Mouse (Mus musculus) ES-E14 (cell line): ENCODE measurements at regions not wholly inside any gene's neighbourhood (a gene's known extent, or its start where the extent isn't known, plus 50 kb on each side); places are given as distances from the start of the nearest gene placed in this dataset.

ENCODE experiments used
- DNase-seq: peaks from one replicate; pipeline ENCODE4 v3.0.0-alpha.2; 2013; ENCODE audit warnings: low read depth, low spot score
- H3K27ac ChIP-seq: 2 replicates; pipeline ENCODE4 v1.5.1; 2012; ENCODE audit warnings: low read depth, mild to moderate bottlenecking, low read length, moderate library complexity, mixed read lengths; ENCODE audit not compliant: poor library complexity, insufficient read depth, severe bottlenecking
- H3K36me3 ChIP-seq: 2 replicates; pipeline ENCODE4 v1.6.1; 2012; ENCODE audit warnings: mild to moderate bottlenecking, low read length, moderate library complexity, mixed read lengths; ENCODE audit not compliant: control insufficient read depth, poor library complexity, insufficient read depth, severe bottlenecking
- H3K4me1 ChIP-seq, 2 experiments: fragments of 150-350 bp in 1 of 2; sonication (generic) in 1 of 2; 2 replicates each; pipeline ENCODE4 v1.6.1; 2012; ENCODE audit warnings: low read length in 2 of 2, mild to moderate bottlenecking in 1 of 2, mixed read lengths in 1 of 2; ENCODE audit not compliant: control insufficient read depth in 2 of 2, insufficient read depth in 2 of 2, poor library complexity in 1 of 2
- H3K4me3 ChIP-seq, 2 experiments: fragments of 150-350 bp in 1 of 2; sonication (generic) in 1 of 2; 2 replicates each; pipeline ENCODE4 v1.5.1; 2012; ENCODE audit warnings: low read length in 2 of 2, low read depth in 1 of 2, mild to moderate bottlenecking in 1 of 2, mixed read lengths in 1 of 2; ENCODE audit not compliant: insufficient read depth in 1 of 2, poor library complexity in 1 of 2, severe bottlenecking in 1 of 2
- H3K9ac ChIP-seq: 2 replicates; pipeline ENCODE4 v1.6.1; 2012; ENCODE audit warnings: low read depth, mild to moderate bottlenecking, low read length, mixed read lengths; ENCODE audit not compliant: poor library complexity, insufficient read depth, severe bottlenecking
- H3K9me3 ChIP-seq: fragments of 150-350 bp; sonication (generic); 2 replicates; pipeline ENCODE4 v1.6.1; 2012; ENCODE audit warnings: low read depth, mild to moderate bottlenecking, low read length; ENCODE audit not compliant: control insufficient read depth, insufficient read depth
- CHD2 ChIP-seq: IDR thresholded peaks from 2 replicates; pipeline ENCODE4 v1.6.1; 2014; ENCODE audit warnings: mild to moderate bottlenecking, low read depth, low read length, inconsistent platforms
- HCFC1 ChIP-seq: IDR thresholded peaks from 2 replicates; pipeline ENCODE4 v1.6.1; 2012; ENCODE audit warnings: low read length, inconsistent platforms, borderline replicate concordance; ENCODE audit not compliant: insufficient read depth
- MAFK ChIP-seq: IDR thresholded peaks from 2 replicates; pipeline ENCODE4 v1.6.1; 2014; ENCODE audit warnings: mild to moderate bottlenecking, low read depth, low read length, inconsistent platforms; ENCODE audit not compliant: insufficient read depth
- ZC3H11A ChIP-seq: IDR thresholded peaks from 2 replicates; pipeline ENCODE4 v1.6.1; 2012; ENCODE audit warnings: low read depth, mild to moderate bottlenecking, inconsistent platforms, low read length, borderline replicate concordance
- ZNF384 ChIP-seq: IDR thresholded peaks from 2 replicates; pipeline ENCODE4 v1.6.1; 2012; ENCODE audit warnings: low read depth, low read length, inconsistent platforms
- in situ Hi-C, 2 experiments: fragments of 600-800 bp; cut with MboI; formaldehyde crosslinking; loops; one replicate each; pipeline ENCODE4 v1.15.1; 2025; ENCODE audit warnings: low sequenced_read_pairs in 2 of 2, inconsistent platforms in 1 of 2; ENCODE audit not compliant: unreplicated experiment in 2 of 2

- Histone ChIP-seq H3K27ac (no peak overlapping the region), H3K36me3 (no peaks in the 10 kb centered on the region), H3K4me1 (no peaks in the 10 kb centered on the region), H3K4me3 (no peak overlapping the region), H3K9me3 (no peaks in the 10 kb centered on the region), H3K9ac (no peak overlapping the region)
- in situ Hi-C loops = loop anchor here in 1 of 2 experiments (25.0 kb wide), 1 partner anchor 175 kb away; no protein-coding TSS in a partner anchor
- TF ChIP-seq CHD2 = no peak
- peak; percentile 79 for TF ChIP-seq ZNF384
- no peak for TF ChIP-seq ZC3H11A
- no peak for TF ChIP-seq MAFK
- no peak for TF ChIP-seq HCFC1
- DNase-seq = no peak
Observed at GRCm38 (mm10) chr3:83687503-83687902, 78.6 kb upstream of the Sfrp2 start.

- Histone ChIP-seq H3K9ac (no peak overlapping the region), H3K27ac (no peak overlapping the region), H3K4me1 (no peaks in the 10 kb centered on the region), H3K4me3 (no peak overlapping the region), H3K36me3 (no peaks in the 10 kb centered on the region), H3K9me3 (no peaks in the 10 kb centered on the region)
- TF ChIP-seq ZC3H11A = no peak
- TF ChIP-seq MAFK = no peak
- no peak for TF ChIP-seq ZNF384
- no peak for TF ChIP-seq CHD2
- TF ChIP-seq HCFC1 = no peak
- in situ Hi-C loops = loop anchor here in 1 of 2 experiments (25.0 kb wide), 1 partner anchor 177 kb away; no protein-coding TSS in a partner anchor
- no peak for DNase-seq
Observed at GRCm38 (mm10) chr3:83689068-83689976, 76.8 kb upstream of the Sfrp2 start.

- Histone ChIP-seq H3K36me3 (no peaks in the 10 kb centered on the region), H3K4me3 (no peak overlapping the region), H3K4me1 (no peaks in the 10 kb centered on the region), H3K9me3 (no peaks in the 10 kb centered on the region), H3K27ac (no peak overlapping the region), H3K9ac (no peak overlapping the region)
- DNase-seq = no peak
- TF ChIP-seq CHD2 (no peak), ZC3H11A (no peak), MAFK (no peak), HCFC1 (no peak), ZNF384 (no peak)
- in situ Hi-C loops = loop anchor here in 1 of 2 experiments (25.0 kb wide), 1 partner anchor 182 kb away; no protein-coding TSS in a partner anchor
Observed at GRCm38 (mm10) chr3:83694505-83694904, 71.6 kb upstream of the Sfrp2 start.

GRCm38 (mm10) chr3:83699751-83700150, 66.4 kb upstream of the Sfrp2 start:
- no peaks in the 10 kb centered on the region for H3K9me3 ChIP-seq
- no peak for DNase-seq
- H3K4me3 ChIP-seq = no peak overlapping the region
- H3K9ac ChIP-seq = no peak overlapping the region
- no peak for TF ChIP-seq ZNF384
- TF ChIP-seq ZC3H11A = no peak
- no peak for TF ChIP-seq CHD2
- TF ChIP-seq HCFC1 = no peak
- TF ChIP-seq MAFK = no peak
- H3K36me3 ChIP-seq = no peaks in the 10 kb centered on the region
- H3K4me1 ChIP-seq = no peaks in the 10 kb centered on the region
- in situ Hi-C loops = loop anchor here (10.0 to 25.0 kb wide), 2 partner anchors 187 to 205 kb away; no protein-coding TSS in a partner anchor
- H3K27ac ChIP-seq = no peak overlapping the region
